Mouse (Mus musculus) midbrain, embryonic 14.5 days (tissue): ENCODE data around the gene Camta2. TPM values are rescaled to one million over a fixed set of nuclear protein-coding genes. Genes with fewer than 3 reads are reported as not detected.

ENCODE experiments used
- ATAC-seq: fragments of 200-750 bp; cut with Nextera tagmentation; 2 replicates; pipeline ENCODE4 v1.8.0; 2017; ENCODE audit warnings: moderate number of reproducible peaks, moderate library complexity; ENCODE audit not compliant: low FRiP score, low TSS enrichment
- DNase-seq: peaks from one replicate; pipeline ENCODE4 v3.0.0-alpha.2; 2015
- H3K27ac ChIP-seq: fragments of 300-500 bp; sonication (generic); replicated peaks from 2 replicates; pipeline ENCODE4 v1.5.1; 2014; ENCODE audit warnings: mild to moderate bottlenecking, low read depth, low read length, moderate library complexity
- H3K27me3 ChIP-seq: fragments of 300-500 bp; sonication (generic); 2 replicates; pipeline ENCODE4 v1.6.1; 2014; ENCODE audit warnings: low read length, control low read depth, mixed read lengths; ENCODE audit not compliant: control insufficient read depth, insufficient read depth
- H3K36me3 ChIP-seq: fragments of 300-500 bp; sonication (generic); 2 replicates; pipeline ENCODE4 v1.6.1; 2014; ENCODE audit warnings: low read length, control low read depth; ENCODE audit not compliant: control insufficient read depth, insufficient read depth
- H3K4me1 ChIP-seq: fragments of 300-500 bp; sonication (generic); 2 replicates; pipeline ENCODE4 v1.6.1; 2014; ENCODE audit warnings: mild to moderate bottlenecking, antibody characterized with exemption, low read length, control low read depth; ENCODE audit not compliant: control insufficient read depth, insufficient read depth
- H3K4me2 ChIP-seq: fragments of 300-500 bp; sonication (generic); 2 replicates; pipeline ENCODE4 v1.6.1; 2014; ENCODE audit warnings: mild to moderate bottlenecking, low read length, moderate library complexity
- H3K4me3 ChIP-seq: fragments of 300-500 bp; sonication (generic); replicated peaks from 2 replicates; pipeline ENCODE4 v1.5.1; 2014; ENCODE audit warnings: low read depth, low read length
- H3K9ac ChIP-seq: fragments of 300-500 bp; sonication (generic); replicated peaks from 2 replicates; pipeline ENCODE4 v1.6.1; 2014; ENCODE audit warnings: mild to moderate bottlenecking, low read length, moderate library complexity
- H3K9me3 ChIP-seq: fragments of 300-500 bp; sonication (generic); 2 replicates; pipeline ENCODE4 v1.6.1; 2016; ENCODE audit warnings: low read length, control low read depth, mixed read lengths; ENCODE audit not compliant: control insufficient read depth
- WGBS: fragments of 180-500 bp; shearing (Covaris S2); extraction: QIAGEN DNeasy Blood & Tissue Kit; methylation state at CpG from one replicate; pipeline ENCODE4 v1.1.7; 2014; 5-methylcytosine and 5-hydroxymethylcytosine counted together
- polyA plus RNA-seq: library from polyadenylated mRNA; unstranded; fragments of >200 nt; fragmentation: Nextera tagmentation; extraction: Ambion mirVana; gene quantifications from 2 replicates; pipeline ENCODE4 v1.2.1, GENCODE M21; 2014

Gene Camta2
- polyA plus RNA-seq, 1 experiment from 2014 or later, result 19.4 TPM

- ATAC-seq (peak; percentile 59), DNase-seq (peak; percentile 63)
- Histone ChIP-seq H3K4me3 (peak overlapping the region; percentile 87), H3K4me1 (peaks cover 18% of the 10 kb centered on the region), H3K27me3 (no peaks in the 10 kb centered on the region), H3K27ac (peak overlapping the region; percentile 90), H3K9ac (peak overlapping the region; percentile 82), H3K4me2 (peak overlapping the region; percentile 81), H3K9me3 (no peaks in the 10 kb centered on the region), H3K36me3 (peaks cover 20% of the 10 kb centered on the region)
- WGBS, result 1% methylated on average over 34 of the region's 34 CpGs
Observed at GRCm38 (mm10) chr11:70700613-70701012, 12.7 kb upstream of the Camta2 start.

- peak within 1 kb of the TSS; percentile 90 for H3K27ac ChIP-seq
- H3K4me1 ChIP-seq, result peaks cover 18% of the 10 kb centered on the region
- peak within 1 kb of the TSS; percentile 81 for H3K4me2 ChIP-seq
- no peaks in the 10 kb centered on the region for H3K9me3 ChIP-seq
- DNase-seq, result peak; percentile 96
- H3K9ac ChIP-seq, result peak within 1 kb of the TSS; percentile 82
- H3K36me3 ChIP-seq, result peaks cover 13% of the 10 kb centered on the region
- no peaks in the 10 kb centered on the region for H3K27me3 ChIP-seq
- peak within 1 kb of the TSS; percentile 87 for H3K4me3 ChIP-seq
- under 1% methylated on average over 65 of the region's 69 CpGs for WGBS
- ATAC-seq, result peak; percentile 95
Observed at GRCm38 (mm10) chr11:70699722-70700556, 12.0 kb upstream of the Camta2 start, which contains the start of the genes Inca1 and Kif1c. Gene Inca1, minus strand, starts transcription at chr11:70700155. Gene Kif1c, plus strand, starts transcription at chr11:70700548.

DNA sequence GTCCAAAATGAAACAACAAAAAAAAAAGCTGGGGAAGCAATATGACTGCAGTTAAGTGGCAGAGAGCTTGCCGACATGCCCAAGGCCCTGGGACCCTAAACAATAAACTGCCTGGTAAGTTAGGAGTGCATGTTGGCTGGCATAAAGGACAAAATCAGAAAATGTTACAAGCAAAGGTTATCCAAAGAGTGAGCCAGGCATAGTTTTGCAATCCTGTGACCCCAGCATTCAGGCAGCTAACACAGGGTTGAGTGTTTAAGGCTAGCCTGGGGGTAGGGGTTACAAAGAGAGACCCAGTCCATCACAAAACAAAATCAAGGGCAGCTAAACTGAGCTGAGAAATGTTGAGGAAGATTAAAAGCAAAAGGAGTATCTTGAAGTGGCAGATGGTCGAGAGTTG lies 11.1 kb upstream of the Camta2 start:
- WGBS, result 73% methylated on average over 2 of the region's 2 CpGs
- peaks cover 18% of the 10 kb centered on the region for H3K4me1 ChIP-seq
- H3K4me3 ChIP-seq, result no peak overlapping the region
- H3K27ac ChIP-seq, result no peak overlapping the region
- no peaks in the 10 kb centered on the region for H3K9me3 ChIP-seq
- ATAC-seq, result no peak
- no peak overlapping the region for H3K4me2 ChIP-seq
- H3K36me3 ChIP-seq, result peaks cover 4% of the 10 kb centered on the region; the same call in 1 of the 2 replicates
- H3K9ac ChIP-seq, result no peak overlapping the region
- no peak for DNase-seq
- H3K27me3 ChIP-seq, result no peaks in the 10 kb centered on the region

DNA sequence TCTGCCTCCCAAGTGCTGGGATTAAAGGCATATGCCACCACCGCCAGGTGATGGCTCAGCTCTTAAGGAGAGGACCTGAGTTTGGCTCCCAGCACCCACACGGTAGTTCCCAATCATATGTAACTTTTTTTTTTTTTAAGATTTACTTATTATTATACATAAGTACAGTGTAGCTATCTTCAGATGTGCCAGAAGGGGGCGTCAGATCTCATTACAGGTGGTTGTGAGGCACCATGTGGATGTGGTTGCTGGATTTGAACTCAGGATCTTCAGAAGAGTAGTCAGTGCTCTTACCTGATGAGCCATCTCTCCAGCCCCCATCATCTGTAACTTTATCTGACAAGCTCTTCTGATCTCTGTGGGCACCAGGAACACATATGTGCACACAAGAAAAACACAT lies 9.5 kb upstream of the Camta2 start:
- Histone ChIP-seq H3K4me3 (no peak overlapping the region), H3K27ac (no peak overlapping the region), H3K4me1 (peaks cover 18% of the 10 kb centered on the region), H3K9ac (no peak overlapping the region), H3K9me3 (no peaks in the 10 kb centered on the region), H3K27me3 (no peaks in the 10 kb centered on the region), H3K36me3 (no peaks in the 10 kb centered on the region), H3K4me2 (no peak overlapping the region)
- ATAC-seq, result no peak
- 75% methylated on average over 3 of the region's 3 CpGs for WGBS
- DNase-seq, result no peak

- Histone ChIP-seq H3K4me2 (no peak overlapping the region), H3K27ac (no peak overlapping the region), H3K36me3 (no peaks in the 10 kb centered on the region), H3K4me1 (peaks cover 6% of the 10 kb centered on the region), H3K4me3 (no peak overlapping the region), H3K27me3 (no peaks in the 10 kb centered on the region), H3K9me3 (no peaks in the 10 kb centered on the region), H3K9ac (no peak overlapping the region)
- no peak for ATAC-seq
- 68% methylated on average over 3 of the region's 3 CpGs for WGBS
- no peak for DNase-seq
Observed at GRCm38 (mm10) chr11:70693504-70693903, 5.6 kb upstream of the Camta2 start.

GRCm38 (mm10) chr11:70689578-70689977 lies 1.7 kb upstream of the Camta2 start:
- Histone ChIP-seq H3K4me1 (peaks cover 18% of the 10 kb centered on the region), H3K9me3 (no peaks in the 10 kb centered on the region), H3K27ac (no peak overlapping the region), H3K4me2 (no peak overlapping the region), H3K4me3 (no peak overlapping the region), H3K27me3 (no peaks in the 10 kb centered on the region), H3K9ac (no peak overlapping the region), H3K36me3 (no peaks in the 10 kb centered on the region)
- no peak for ATAC-seq
- no peak for DNase-seq
- 53% methylated on average over 4 of the region's 4 CpGs for WGBS

DNA sequence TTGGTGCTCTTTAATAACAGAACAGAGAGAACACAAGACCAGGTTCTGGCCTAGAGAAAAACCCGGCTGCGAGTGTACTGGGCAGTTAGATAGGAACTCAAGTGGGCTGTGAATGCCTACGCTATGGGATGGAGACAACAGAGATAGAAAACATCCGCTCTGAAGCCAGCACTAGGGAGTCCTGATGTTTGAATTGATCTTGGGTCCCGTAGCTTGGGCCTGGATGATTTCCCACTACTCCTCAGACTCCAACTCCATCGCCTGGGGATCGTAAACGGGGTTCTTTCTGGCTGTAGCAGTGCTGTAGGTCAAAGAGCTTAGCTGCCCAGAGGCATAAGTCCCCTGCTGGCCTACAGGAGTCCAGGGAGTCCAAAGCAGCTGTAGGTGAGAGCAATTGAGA lies 467 bp upstream of the Camta2 start:
- H3K4me2 ChIP-seq, result peak overlapping the region; percentile 85
- no peak for DNase-seq
- 9% methylated on average over 8 of the region's 8 CpGs for WGBS
- H3K9me3 ChIP-seq, result no peaks in the 10 kb centered on the region
- peaks cover 12% of the 10 kb centered on the region for H3K36me3 ChIP-seq
- H3K27ac ChIP-seq, result peak overlapping the region; percentile 85
- H3K9ac ChIP-seq, result peak overlapping the region; percentile 84
- H3K27me3 ChIP-seq, result no peaks in the 10 kb centered on the region
- ATAC-seq, result no peak
- H3K4me1 ChIP-seq, result peaks cover 18% of the 10 kb centered on the region
- peak overlapping the region; percentile 91 for H3K4me3 ChIP-seq

DNA sequence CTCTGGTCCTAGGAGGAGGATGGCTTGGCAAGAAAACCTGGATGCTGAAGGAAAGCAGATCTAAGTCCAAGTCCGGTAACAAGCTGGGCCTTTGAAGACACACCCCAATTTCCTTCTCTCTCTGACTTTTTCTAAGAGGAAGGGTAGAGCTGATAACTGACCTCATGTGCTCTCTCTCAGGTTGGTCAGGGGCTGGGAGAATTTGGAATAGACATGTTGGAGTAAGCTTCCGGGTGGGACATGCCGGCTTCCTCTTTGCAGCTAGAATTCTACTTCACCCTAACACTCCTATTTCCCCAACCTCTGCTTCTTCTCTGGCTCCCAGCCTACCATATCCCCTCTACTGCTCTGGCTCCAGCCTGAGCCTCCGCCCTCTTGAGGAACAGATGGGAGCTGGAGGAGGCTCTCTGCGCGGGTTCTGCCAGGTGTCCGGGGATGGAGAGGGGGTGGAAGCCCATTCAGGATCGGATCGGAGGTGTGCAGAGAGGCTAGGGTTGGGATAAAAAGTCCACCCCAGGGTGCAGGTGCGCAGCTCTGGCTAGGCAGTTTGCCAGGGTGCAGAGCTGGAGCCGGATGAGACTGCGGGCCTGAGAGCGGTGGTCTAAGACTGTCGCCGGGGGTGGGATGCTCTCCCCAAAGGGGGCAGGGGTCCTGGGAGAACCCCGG lies 871 bp downstream of the Camta2 start:
- Histone ChIP-seq H3K36me3 (peaks cover 25% of the 10 kb centered on the region), H3K4me3 (peak overlapping the region; percentile 91), H3K4me2 (peak overlapping the region; percentile 85), H3K27me3 (no peaks in the 10 kb centered on the region), H3K9me3 (no peaks in the 10 kb centered on the region), H3K27ac (peak overlapping the region; percentile 85), H3K4me1 (peaks cover 28% of the 10 kb centered on the region), H3K9ac (peak overlapping the region; percentile 84)
- DNase-seq (peak; percentile 59), ATAC-seq (peak; percentile 63; the same call in 1 of the 2 replicates)
- 4% methylated on average over 16 of the region's 16 CpGs for WGBS
